Mouse (Mus musculus): ENCODE measurements around the gene Sh2d5.

DNA sequence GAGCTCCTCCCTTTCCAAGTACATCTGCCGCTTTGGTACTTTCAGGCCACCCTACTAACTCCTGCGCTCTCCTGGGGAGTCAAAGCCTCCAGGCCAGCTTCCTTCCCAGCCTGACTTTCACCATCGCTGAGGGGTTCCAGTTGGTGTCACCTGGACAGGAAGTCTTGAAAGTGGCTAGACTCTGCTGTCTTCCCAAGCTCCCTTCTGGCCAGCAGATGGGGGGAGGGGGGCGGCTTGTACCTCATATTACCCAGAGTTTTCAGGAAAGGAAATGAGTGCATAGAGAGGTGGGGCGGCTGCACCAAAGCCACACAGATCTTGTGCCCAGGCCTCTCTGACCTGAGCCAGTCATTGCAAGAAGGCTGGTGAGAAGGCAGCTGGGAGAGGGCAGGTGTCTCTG, 2.0 kb downstream of the Sh2d5 start:
- TF ChIP-seq CTCF (IDR thresholded peaks at IDR 0.05; ENCODE audit: low read depth, low read length) (no peak), POLR2A (IDR thresholded peaks at IDR 0.05; ENCODE audit: borderline replicate concordance, low read depth, low read length) (no peak)
